Mouse (Mus musculus) gastrocnemius, adult 2 months (tissue): ENCODE results near the gene Ttc26. TPM values are rescaled to one million over a fixed set of nuclear protein-coding genes. Genes with fewer than 3 reads are reported as not detected.

ENCODE experiments used
- DNase-seq: peaks from one replicate; pipeline ENCODE4 v3.0.0; 2022
- H3K27ac ChIP-seq: fragments of 200-600 bp; 2 replicates; pipeline ENCODE4 v1.8.1; 2022; ENCODE audit warnings: mild to moderate bottlenecking
- H3K4me3 ChIP-seq: fragments of 200-600 bp; 2 replicates; pipeline ENCODE4 v1.8.1; 2022; ENCODE audit warnings: mild to moderate bottlenecking, moderate library complexity
- CTCF ChIP-seq: fragments of 200-600 bp; IDR thresholded peaks from 2 replicates; pipeline ENCODE4 v1.8.1; 2022; ENCODE audit warnings: antibody characterized with exemption, mild to moderate bottlenecking, moderate library complexity
- intact Hi-C: fragments of 180-260 bp; cut with DNase I; formaldehyde crosslinking; loops from one replicate; pipeline ENCODE4 v1.15.1; 2025
- total RNA-seq, 2 experiments: library from RNA; stranded (reverse); gene quantifications; 2 replicates each; pipeline ENCODE4 v1.2.3; 2021

Ttc26 gene
- total RNA-seq, 2 experiments from 2014 or later: 1.3 to 1.4 TPM

- intact Hi-C loops: no loop called here
- no peak for TF ChIP-seq CTCF
Measured at GRCm38 (mm10) chr6:38359736-38360499, 21.4 kb upstream of the Ttc26 start.

GRCm38 (mm10) chr6:38361065-38361464 is 20.2 kb upstream of the Ttc26 start:
- no peak overlapping the region for H3K4me3 ChIP-seq
- DNase-seq: no peak
- TF ChIP-seq CTCF: no peak
- intact Hi-C loops: no loop called here
- no peak overlapping the region for H3K27ac ChIP-seq

More at GRCm38 (mm10) chr6:38359736-38360499, 21.4 kb upstream of the Ttc26 start:
- no peak for DNase-seq
- Histone ChIP-seq H3K27ac (no peak overlapping the region), H3K4me3 (no peak overlapping the region)

- TF ChIP-seq CTCF: no peak
- H3K27ac ChIP-seq: no peak overlapping the region
- no peak for DNase-seq
- no peak overlapping the region for H3K4me3 ChIP-seq
- intact Hi-C loops: no loop called here
Measured at GRCm38 (mm10) chr6:38361937-38362336, 19.3 kb upstream of the Ttc26 start.

GRCm38 (mm10) chr6:38363370-38363769 is 17.9 kb upstream of the Ttc26 start:
- intact Hi-C loops: no loop called here
- Histone ChIP-seq H3K4me3 (no peak overlapping the region), H3K27ac (no peak overlapping the region)
- no peak for DNase-seq
- no peak for TF ChIP-seq CTCF

- intact Hi-C loops: no loop called here
- no peak for TF ChIP-seq CTCF
- DNase-seq: no peak
- H3K27ac ChIP-seq: no peak overlapping the region
- H3K4me3 ChIP-seq: no peak overlapping the region
Measured at GRCm38 (mm10) chr6:38364121-38364520, 17.1 kb upstream of the Ttc26 start.

GRCm38 (mm10) chr6:38369945-38370344 is 11.3 kb upstream of the Ttc26 start:
- no peak for DNase-seq
- no peak overlapping the region for H3K27ac ChIP-seq
- intact Hi-C loops: no loop called here
- no peak overlapping the region for H3K4me3 ChIP-seq
- TF ChIP-seq CTCF: 0 out of 2 replicates have a peak, but pooled peaks have one; percentile 14

GRCm38 (mm10) chr6:38374271-38374670 is 7.0 kb upstream of the Ttc26 start:
- intact Hi-C loops: no loop called here
- DNase-seq: no peak
- Histone ChIP-seq H3K27ac (no peak overlapping the region), H3K4me3 (no peak overlapping the region)
- no peak for TF ChIP-seq CTCF

- no peak for DNase-seq
- Histone ChIP-seq H3K27ac (peak overlapping the region; percentile 88), H3K4me3 (peak overlapping the region; percentile 86)
- intact Hi-C loops: loop anchor here (2.0 kb wide), 1 partner anchor 52 kb away; the partner anchor contains the start of gene Ubn2
- no peak for TF ChIP-seq CTCF
Measured at GRCm38 (mm10) chr6:38380764-38381128, 523 bp upstream of the Ttc26 start.

- intact Hi-C loops: no loop called here
- no peak overlapping the region for H3K4me3 ChIP-seq
- DNase-seq: no peak
- peak; percentile 58 for TF ChIP-seq CTCF
- no peak overlapping the region for H3K27ac ChIP-seq
Measured at GRCm38 (mm10) chr6:38389671-38390070, 8.4 kb downstream of the Ttc26 start.

- intact Hi-C loops: loop anchor here (2.0 to 5.0 kb wide), 3 partner anchors 52 to 100 kb away; partner anchors contain the start of genes Fmc1, Ttc26 and Zc3hav1
Measured at GRCm38 (mm10) chr6:38432457-38432856, 51.2 kb downstream of the Ttc26 start.

GRCm38 (mm10) chr6:38433261-38434033 is 52.2 kb downstream of the Ttc26 start, which contains the start of gene Ubn2:
TSS of gene Ubn2 (plus strand) at chr6:38433950.
- peak; percentile 98 for DNase-seq
- intact Hi-C loops: loop anchor here (2.0 to 5.0 kb wide), 3 partner anchors 53 to 99 kb away; partner anchors contain the start of genes Fmc1, Ttc26 and Zc3hav1
- peak within 1 kb of the TSS; percentile 100 for H3K4me3 ChIP-seq
- no peak for TF ChIP-seq CTCF
- H3K27ac ChIP-seq: peak within 1 kb of the TSS; percentile 99

More at GRCm38 (mm10) chr6:38432457-38432856, 51.2 kb downstream of the Ttc26 start:
- peak; percentile 23 for DNase-seq
- peak overlapping the region; percentile 99 for H3K27ac ChIP-seq
- peak overlapping the region; percentile 100 for H3K4me3 ChIP-seq

GRCm38 (mm10) chr6:38434055-38435023 is 53.1 kb downstream of the Ttc26 start:
- H3K4me3 ChIP-seq: peak overlapping the region; percentile 100
- TF ChIP-seq CTCF: no peak
- peak overlapping the region; percentile 99 for H3K27ac ChIP-seq
- DNase-seq: peak; percentile 83
- intact Hi-C loops: loop anchor here (5.0 kb wide), 2 partner anchors 82 to 98 kb away; partner anchors contain the start of genes Fmc1 and Zc3hav1
